Mouse (Mus musculus): ENCODE results near the gene Gm21738.
"Not testable (repeated sequence)": the region's sequence is repeated elsewhere in the genome, so short reads cannot be mapped to it uniquely, and the experiment has no call there.

The Gm21738 gene

GRCm38 (mm10) chr14:19418830-19419229, at the start of gene Gm21738:
TSS of gene Gm21738 (minus strand) at chr14:19418930.
- in situ Hi-C loops (cut with MboI, MseI): not testable (repeated sequence)

GRCm38 (mm10) chr14:19383741-19384140, 35.0 kb downstream of the Gm21738 start:
- in situ Hi-C loops (cut with MboI, MseI): not testable (repeated sequence)

All from T-helper 1 cell (primary cell).